Mouse (Mus musculus): ENCODE data around the gene Lrrc27. TPM values are rescaled to one million over a fixed set of nuclear protein-coding genes. Genes with fewer than 3 reads are reported as not detected.

Gene Lrrc27
- total and polyA plus RNA-seq, 3 experiments, result 0.21 TPM; not detected in 2

- H3K9ac ChIP-seq (ENCODE audit: insufficient read depth, low read depth), result peak overlapping the region; percentile 24; the same call in 1 of the 2 replicates
- H3K27ac ChIP-seq (ENCODE audit: insufficient read depth, low read depth), result no peak overlapping the region
- no peak for DNase-seq (ENCODE audit: extremely low read depth)
- TF ChIP-seq UBTF (IDR thresholded peaks at IDR 0.05; ENCODE audit: low read depth, low read length) (peak; percentile 68; the same call in 1 of the 2 replicates), SMC3 (IDR thresholded peaks at IDR 0.05; ENCODE audit: low read depth, low read length) (no peak)
- dilution Hi-C loops (cut with MboI; ENCODE audit: extremely low pct_ligation_motif_present, extremely low pct_unique_long_range_greater_than_20kb, low sequenced_read_pairs), result no loop called here
- H3K4me1 ChIP-seq (ENCODE audit: control insufficient read depth in 1 of 2, insufficient read depth in 2 of 2), result peaks cover 0 to 12% of the 10 kb centered on the region in 2 experiments; a peak in 3 of 4 replicates
- in situ Hi-C loops (cut with MboI; ENCODE audit: low pct_ligation_motif_present, low pct_unique_long_range_greater_than_20kb, low sequenced_read_pairs), result no loop called here
- H3K27me3 ChIP-seq (replicated peaks), result peaks cover 98% of the 10 kb centered on the region
- no peaks in the 10 kb centered on the region for H3K36me3 ChIP-seq (replicated peaks in 1 of 2; ENCODE audit: control insufficient read depth in 1 of 2, insufficient read depth in 1 of 2, low read length in 1 of 2)
- H3K79me2 ChIP-seq (replicated peaks; ENCODE audit: control insufficient read depth, extremely low read depth, insufficient read depth, poor library complexity, severe bottlenecking), result no peaks in the 10 kb centered on the region
- peak overlapping the region; percentile 74 for H3K4me2 ChIP-seq (ENCODE audit: insufficient read depth, low read depth, poor library complexity, severe bottlenecking)
- peak overlapping the region in 2 of 3 experiments; percentile 34 to 69 for H3K4me3 ChIP-seq (replicated peaks in 1 of 3; ENCODE audit: low read depth in 2 of 3, low read length in 2 of 3, poor library complexity in 1 of 3)
- H3K9me3 ChIP-seq (replicated peaks; ENCODE audit: low read length), result no peaks in the 10 kb centered on the region
Measured at GRCm38 (mm10) chr7:139248615-139249405, 36.0 kb downstream of the Lrrc27 start.

DNA sequence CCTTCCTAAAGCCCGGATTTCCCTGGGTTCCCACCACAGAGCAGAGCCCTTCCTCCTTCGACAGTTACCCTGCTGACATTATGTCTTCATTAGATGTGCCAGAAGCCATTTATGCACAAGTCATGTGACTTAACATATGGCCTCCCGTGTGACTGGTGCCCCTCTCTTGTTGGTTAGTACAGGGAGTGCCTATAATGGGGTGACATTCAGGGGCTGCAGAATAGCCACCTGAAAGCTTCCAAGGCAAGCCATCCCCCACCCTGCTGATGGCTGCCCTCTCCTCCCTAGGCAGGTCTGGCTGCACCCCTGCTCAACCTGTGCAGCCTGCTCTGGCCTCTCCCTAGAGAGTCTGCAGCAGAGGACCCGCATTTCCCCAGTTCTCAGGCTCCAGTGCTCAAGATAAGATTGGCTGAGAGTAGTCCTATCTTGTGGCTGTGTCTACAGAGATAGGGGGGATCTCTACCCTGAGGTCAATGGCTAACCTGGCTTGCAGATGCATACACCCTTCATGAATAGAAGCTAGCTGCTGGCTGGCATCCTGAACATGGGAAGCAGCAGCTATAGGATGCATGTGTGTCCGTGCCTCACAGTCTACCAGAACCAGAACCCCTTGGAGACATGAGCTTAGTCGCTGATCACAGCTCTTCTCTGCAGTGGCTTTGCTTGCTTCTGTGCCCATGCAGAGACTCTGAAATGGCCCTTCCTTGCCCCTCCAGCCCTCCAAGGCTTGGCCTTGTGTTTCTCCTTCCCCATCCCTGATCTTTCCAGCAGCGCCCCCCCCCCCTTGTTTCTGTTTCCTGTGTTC is 36.8 kb downstream of the Lrrc27 start:
- Histone ChIP-seq H3K4me2 (ENCODE audit: insufficient read depth, low read depth, poor library complexity, severe bottlenecking) (no peak overlapping the region), H3K4me1 (ENCODE audit: control insufficient read depth in 1 of 2, insufficient read depth in 2 of 2) (peaks cover 0 to 12% of the 10 kb centered on the region in 2 experiments; a peak in 3 of 4 replicates), H3K4me3 (replicated peaks in 1 of 3; ENCODE audit: low read depth in 2 of 3, low read length in 2 of 3, poor library complexity in 1 of 3) (no peak overlapping the region), H3K9ac (ENCODE audit: insufficient read depth, low read depth) (no peak overlapping the region), H3K79me2 (replicated peaks; ENCODE audit: control insufficient read depth, extremely low read depth, insufficient read depth, poor library complexity, severe bottlenecking) (no peaks in the 10 kb centered on the region), H3K27ac (ENCODE audit: insufficient read depth, low read depth) (no peak overlapping the region), H3K27me3 (replicated peaks) (peaks cover 97% of the 10 kb centered on the region), H3K9me3 (replicated peaks; ENCODE audit: low read length) (no peaks in the 10 kb centered on the region), H3K36me3 (replicated peaks in 1 of 2; ENCODE audit: control insufficient read depth in 1 of 2, insufficient read depth in 1 of 2, low read length in 1 of 2) (no peaks in the 10 kb centered on the region)
- DNase-seq (ENCODE audit: extremely low read depth), result no peak
- TF ChIP-seq EP300 (IDR thresholded peaks at IDR 0.05; ENCODE audit: low read length) (no peak), BHLHE40 (IDR thresholded peaks at IDR 0.05; ENCODE audit: low read depth, low read length) (0 out of 2 replicates have a peak, but pooled peaks have one; percentile 23), CHD2 (IDR thresholded peaks at IDR 0.05; ENCODE audit: low read length) (no peak), HCFC1 (IDR thresholded peaks at IDR 0.05; ENCODE audit: low read depth, low read length) (no peak)
- in situ Hi-C loops (cut with MboI; ENCODE audit: low pct_ligation_motif_present, low pct_unique_long_range_greater_than_20kb, low sequenced_read_pairs) (no loop called here), dilution Hi-C loops (cut with MboI; ENCODE audit: extremely low pct_ligation_motif_present, extremely low pct_unique_long_range_greater_than_20kb, low sequenced_read_pairs) (no loop called here)

GRCm38 (mm10) chr7:139251881-139252301 is 39.1 kb downstream of the Lrrc27 start:
- Histone ChIP-seq H3K27ac (ENCODE audit: insufficient read depth, low read depth) (no peak overlapping the region), H3K27me3 (replicated peaks) (peaks cover 98% of the 10 kb centered on the region), H3K4me3 (replicated peaks in 1 of 3; ENCODE audit: low read depth in 2 of 3, low read length in 2 of 3, poor library complexity in 1 of 3) (no peak overlapping the region), H3K36me3 (replicated peaks in 1 of 2; ENCODE audit: control insufficient read depth in 1 of 2, insufficient read depth in 1 of 2, low read length in 1 of 2) (no peaks in the 10 kb centered on the region), H3K4me1 (ENCODE audit: control insufficient read depth in 1 of 2, insufficient read depth in 2 of 2) (peaks cover 0 to 12% of the 10 kb centered on the region in 2 experiments; a peak in 3 of 4 replicates), H3K79me2 (replicated peaks; ENCODE audit: control insufficient read depth, extremely low read depth, insufficient read depth, poor library complexity, severe bottlenecking) (no peaks in the 10 kb centered on the region), H3K9me3 (replicated peaks; ENCODE audit: low read length) (no peaks in the 10 kb centered on the region), H3K9ac (ENCODE audit: insufficient read depth, low read depth) (no peak overlapping the region), H3K4me2 (ENCODE audit: insufficient read depth, low read depth, poor library complexity, severe bottlenecking) (no peak overlapping the region)
- dilution Hi-C loops (cut with MboI; ENCODE audit: extremely low pct_ligation_motif_present, extremely low pct_unique_long_range_greater_than_20kb, low sequenced_read_pairs), result no loop called here
- in situ Hi-C loops (cut with MboI; ENCODE audit: low pct_ligation_motif_present, low pct_unique_long_range_greater_than_20kb, low sequenced_read_pairs), result no loop called here
- DNase-seq (ENCODE audit: extremely low read depth), result no peak
- no peak for TF ChIP-seq UBTF (IDR thresholded peaks at IDR 0.05; ENCODE audit: low read depth, low read length)
- no peak for TF ChIP-seq POLR2AphosphoS2 (IDR thresholded peaks at IDR 0.05; ENCODE audit: low read depth, low read length)
- no peak for TF ChIP-seq RAD21 (IDR thresholded peaks at IDR 0.05; ENCODE audit: low read depth, low read length)
- TF ChIP-seq TBP (conservative IDR thresholded peaks at IDR 0.05; ENCODE audit: low read depth, low read length), result no peak
- TF ChIP-seq MXI1 (IDR thresholded peaks at IDR 0.05; ENCODE audit: low read depth, low read length), result no peak
- no peak for TF ChIP-seq ZKSCAN1 (IDR thresholded peaks at IDR 0.05; ENCODE audit: borderline replicate concordance, low read depth, low read length)
- no peak for TF ChIP-seq TCF12 (IDR thresholded peaks at IDR 0.05; ENCODE audit: low read depth, low read length)
- TF ChIP-seq JUND (conservative IDR thresholded peaks at IDR 0.05; ENCODE audit: low read depth, low read length), result no peak
- no peak for TF ChIP-seq SMC3 (IDR thresholded peaks at IDR 0.05; ENCODE audit: low read depth, low read length)
- TF ChIP-seq KAT2A (IDR thresholded peaks at IDR 0.05; ENCODE audit: insufficient replicate concordance, low read length), result no peak
- no peak for TF ChIP-seq E2F4 (IDR thresholded peaks at IDR 0.05; ENCODE audit: insufficient replicate concordance, low read depth, low read length)
- no peak for TF ChIP-seq CHD1 (IDR thresholded peaks at IDR 0.05; ENCODE audit: low read depth, low read length)
- TF ChIP-seq JUN (IDR thresholded peaks at IDR 0.05; ENCODE audit: insufficient read depth, low read depth, low read length), result no peak
- TF ChIP-seq GABPA (IDR thresholded peaks at IDR 0.05; ENCODE audit: insufficient replicate concordance, low read depth, low read length), result no peak
- no peak for TF ChIP-seq EP300 (IDR thresholded peaks at IDR 0.05; ENCODE audit: low read length)

Data from CH12.LX (cell line).